In genomic region chr17:3472018-3472417, GRCm38 (mm10) we compare ENCODE assay signal across 28 mouse cellular contexts.
DNase-seq lines count a peak whose midpoint lies in the region; ATAC-seq and TF ChIP-seq lines count a peak whose summit lies in the region.
"Had no signal": no experiment of that assay in that cellular context is flagged by ENCODE, and none has a peak within 500 bp of the region (broad histone marks: within the 10 kb centered on the region; RNA-seq: fewer than 3 reads in every experiment).

No protein-coding gene starts in this region.

- H3K27me3 ChIP-seq in stomach, postnatal 0 days (ENCODE audit: control insufficient read depth, insufficient read depth, low read length) = no peaks in the 10 kb centered on the region
- H3K27me3 ChIP-seq: embryonic facial prominence, embryonic 12.5 days; forebrain, embryonic 15.5 days; heart, embryonic 12.5 days; liver, embryonic 15.5 days; stomach, embryonic 15.5 days had no signal

- TF ChIP-seq CTCF in stomach, postnatal 0 days (IDR thresholded peaks at IDR 0.05; ENCODE audit: low read depth) = no peak

- no peaks in the 10 kb centered on the region for H3K9me3 ChIP-seq in stomach, postnatal 0 days (ENCODE audit: control insufficient read depth, low read length)
- H3K9me3 ChIP-seq: embryonic facial prominence, embryonic 12.5 days; forebrain, embryonic 15.5 days; G1E; heart, embryonic 12.5 days; liver, embryonic 15.5 days; stomach, embryonic 15.5 days had no signal

- intact Hi-C loops in left cerebral cortex, postnatal 14 days (cut with DNase I) = no loop called here
- intact Hi-C loops in left cerebral cortex, postnatal 25 days (cut with DNase I) = no loop called here

- H3K4me3 ChIP-seq in stomach, postnatal 0 days (ENCODE audit: low read depth, low read length) = no peak overlapping the region
- H3K4me3 ChIP-seq: embryonic facial prominence, embryonic 12.5 days; forebrain, embryonic 15.5 days; heart, adult 2 months; heart, embryonic 12.5 days; liver, embryonic 15.5 days; stomach, embryonic 15.5 days had no signal

- H3K36me3 ChIP-seq in stomach, postnatal 0 days (ENCODE audit: control insufficient read depth, insufficient read depth, low read length) = no peaks in the 10 kb centered on the region
- H3K36me3 ChIP-seq: forebrain, embryonic 15.5 days; G1E; heart, embryonic 12.5 days; liver, embryonic 15.5 days; stomach, embryonic 15.5 days had no signal

- H3K4me2 ChIP-seq in stomach, postnatal 0 days (replicated peaks; ENCODE audit: low read depth) = no peak overlapping the region
- H3K4me2 ChIP-seq: embryonic facial prominence, embryonic 12.5 days; forebrain, embryonic 15.5 days; heart, embryonic 12.5 days; hindbrain, embryonic 14.5 days; liver, embryonic 15.5 days; lung, embryonic 14.5 days; stomach, embryonic 15.5 days had no signal

- DNase-seq in layer of hippocampus, adult 11-12 months (ENCODE audit: low spot score) = peak; percentile 55
- DNase-seq in layer of hippocampus, postnatal 10 days (ENCODE audit: low spot score in 2 of 2) = no peak
- DNase-seq in left cerebral cortex, postnatal 14 days (ENCODE audit: low spot score in 2 of 2) = peak; percentile 42 to 54
- no peak for DNase-seq in left cerebral cortex, adult 11 months (ENCODE audit: low spot score)
- peak; percentile 70 for DNase-seq in brain, adult 2 months (ENCODE audit: low read depth, low spot score)
- peak; percentile 59 to 76 for DNase-seq in left cerebral cortex, postnatal 25 days (ENCODE audit: low spot score in 2 of 2)
- DNase-seq in stomach, postnatal 0 days (ENCODE audit: low spot score) = no peak
- DNase-seq: adrenal gland, postnatal 10 days; cerebellum, adult 11 months; cerebellum, adult 9-10 months; cerebellum, postnatal 36 days; heart, adult 2 months; kidney, adult 9 months; kidney, postnatal 10 days; liver; lung, embryonic 14.5 days; lung, postnatal 14 days; midbrain, embryonic 14.5 days; thymus, adult 2 months; thymus, postnatal 36 days had no signal

- 86% methylated on average over 6 of the region's 6 CpGs for WGBS in stomach, postnatal 0 days

- H3K27ac ChIP-seq in stomach, postnatal 0 days (replicated peaks) = no peak overlapping the region
- H3K27ac ChIP-seq: embryonic facial prominence, embryonic 12.5 days; forebrain, embryonic 15.5 days; heart, adult 2 months; hindbrain, embryonic 14.5 days; liver, embryonic 15.5 days; stomach, embryonic 15.5 days had no signal

- no peak overlapping the region for H3K9ac ChIP-seq in stomach, postnatal 0 days (ENCODE audit: low read length)
- H3K9ac ChIP-seq: embryonic facial prominence, embryonic 12.5 days; forebrain, embryonic 15.5 days; heart, embryonic 12.5 days; hindbrain, embryonic 14.5 days; liver, embryonic 15.5 days; lung, embryonic 14.5 days; stomach, embryonic 15.5 days had no signal

- no peaks in the 10 kb centered on the region for H3K4me1 ChIP-seq in stomach, postnatal 0 days (replicated peaks; ENCODE audit: control insufficient read depth, insufficient read depth)
- H3K4me1 ChIP-seq: embryonic facial prominence, embryonic 12.5 days; forebrain, embryonic 15.5 days; heart, embryonic 12.5 days; liver, embryonic 15.5 days; stomach, embryonic 15.5 days had no signal

- TF ChIP-seq EP300 in stomach, postnatal 0 days (optimal IDR thresholded peaks at IDR 0.05) = no peak

- ATAC-seq in stomach, postnatal 0 days (ENCODE audit: low FRiP score, low TSS enrichment) = no peak
- ATAC-seq: forebrain, embryonic 15.5 days; intestine, postnatal 0 days had no signal

Comparison
In these comparisons a context has a peak if more than half of its experiments do, and no peak if none do; other contexts are left out.
1. DNase-seq: peak in layer of hippocampus, adult 11-12 months (single experiment), left cerebral cortex, postnatal 14 days (2 of 2), brain, adult 2 months (single experiment) and left cerebral cortex, postnatal 25 days (2 of 2); none in layer of hippocampus, postnatal 10 days (0 of 2), left cerebral cortex, adult 11 months (single experiment) and stomach, postnatal 0 days (single experiment).